Mouse (Mus musculus) heart, embryonic 16.5 days (tissue): ENCODE measurements around the gene Vmn1r24. TPM values are rescaled to one million over a fixed set of nuclear protein-coding genes. Genes with fewer than 3 reads are reported as not detected.
"Not testable (repeated sequence)": the region's sequence is repeated elsewhere in the genome, so short reads cannot be mapped to it uniquely, and the experiment has no call there.

Experiments
- ATAC-seq: fragments of 200-750 bp; cut with Nextera tagmentation; replicated peaks from 2 replicates; pipeline ENCODE4 v1.8.0; 2017; ENCODE audit warnings: moderate number of reproducible peaks; ENCODE audit not compliant: insufficient read depth, low FRiP score; ENCODE audit errors: extremely low read depth
- H3K27ac ChIP-seq: fragments of 300-500 bp; sonication (generic); 2 replicates; pipeline ENCODE4 v1.5.1; 2014; ENCODE audit warnings: mild to moderate bottlenecking, low read length, control low read depth, moderate library complexity
- H3K27me3 ChIP-seq: fragments of 300-500 bp; sonication (generic); 2 replicates; pipeline ENCODE4 v1.6.1; 2014; ENCODE audit warnings: low read length, mixed read lengths; ENCODE audit not compliant: control insufficient read depth, insufficient read depth
- H3K36me3 ChIP-seq: fragments of 300-500 bp; sonication (generic); 2 replicates; pipeline ENCODE4 v1.6.1; 2014; ENCODE audit not compliant: control insufficient read depth, insufficient read depth
- H3K4me1 ChIP-seq: fragments of 300-500 bp; sonication (generic); 2 replicates; pipeline ENCODE4 v1.6.1; 2014; ENCODE audit warnings: low read length, mixed read lengths; ENCODE audit not compliant: control insufficient read depth, insufficient read depth
- H3K4me2 ChIP-seq: fragments of 300-500 bp; sonication (generic); 2 replicates; pipeline ENCODE4 v1.6.1; 2014; ENCODE audit warnings: low read depth, mild to moderate bottlenecking, control low read depth, low read length
- H3K4me3 ChIP-seq: fragments of 300-500 bp; sonication (generic); 2 replicates; pipeline ENCODE4 v1.5.1; 2014; ENCODE audit warnings: mild to moderate bottlenecking, control low read depth, low read length
- H3K9ac ChIP-seq: fragments of 300-500 bp; sonication (generic); 2 replicates; pipeline ENCODE4 v1.6.1; 2014; ENCODE audit warnings: low read length, control low read depth
- H3K9me3 ChIP-seq: fragments of 300-500 bp; sonication (generic); replicated peaks from 2 replicates; pipeline ENCODE4 v1.6.1; 2016; ENCODE audit warnings: low read length; ENCODE audit not compliant: control insufficient read depth
- WGBS: fragments of 180-500 bp; shearing (Covaris S2); extraction: QIAGEN DNeasy Blood & Tissue Kit; methylation state at CpG from one replicate; pipeline ENCODE4 v1.1.7; 2014; 5-methylcytosine and 5-hydroxymethylcytosine counted together
- polyA plus RNA-seq: library from polyadenylated mRNA; unstranded; fragments of >200 nt; fragmentation: Nextera tagmentation; extraction: Ambion mirVana; gene quantifications from 2 replicates; pipeline ENCODE4 v1.2.1, GENCODE M21; 2015

Vmn1r24 gene
- polyA plus RNA-seq: not detected in 2 replicates

DNA sequence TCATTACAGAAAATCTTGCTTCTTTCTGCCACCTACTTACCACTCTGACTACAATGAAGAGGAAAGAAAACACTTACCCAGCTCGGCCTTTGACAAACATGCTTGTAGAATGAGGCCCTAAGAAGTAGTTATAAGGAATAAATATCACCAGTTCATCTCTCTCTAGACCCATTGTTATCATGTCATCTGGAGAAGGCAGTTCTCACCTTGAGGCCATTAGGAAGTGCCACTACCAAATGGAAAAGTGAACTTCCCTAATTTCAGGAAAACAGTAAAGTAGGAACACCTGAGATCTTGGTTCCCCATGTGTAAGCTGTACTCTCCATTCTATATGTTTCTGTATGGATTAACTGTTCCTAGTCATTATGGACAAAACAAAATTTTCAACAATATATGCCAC lies at the start of gene Vmn1r24:
Gene Vmn1r24 (minus strand): TSS at position 101 of the 400 bp plus-strand sequence.
- H3K4me3 ChIP-seq, H3K27me3 ChIP-seq, H3K9me3 ChIP-seq, H3K36me3 ChIP-seq, H3K4me1 ChIP-seq, H3K27ac ChIP-seq, H3K4me2 ChIP-seq, H3K9ac ChIP-seq, ATAC-seq: not testable (repeated sequence)
- WGBS: 73% methylated on average over 1 of the region's 1 CpGs

DNA sequence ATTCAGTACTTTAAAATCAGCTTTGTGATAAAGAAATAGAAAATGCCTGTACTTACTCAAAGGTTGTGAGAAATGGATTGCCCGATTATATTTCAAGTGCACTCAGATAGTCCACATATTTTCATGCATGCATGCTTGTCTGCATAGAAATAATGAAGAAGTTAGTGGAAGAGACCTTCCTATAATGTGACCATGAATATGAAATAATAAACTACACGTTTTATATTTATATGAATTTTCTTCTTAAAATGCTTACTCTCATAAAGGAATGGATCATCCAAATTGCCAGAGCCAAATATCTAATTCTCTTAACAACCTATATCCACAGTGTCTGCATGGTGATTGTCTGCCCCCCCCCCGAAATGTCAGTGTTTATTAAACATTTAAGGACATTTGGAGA lies 19.4 kb upstream of the Vmn1r24 start, which contains the start of gene Vmn1r25:
Gene Vmn1r25 (minus strand): TSS at position 101 of the 400 bp plus-strand sequence.
- Histone ChIP-seq H3K9me3 (no peaks in the 10 kb centered on the region), H3K4me3 (no peak within 1 kb of the TSS), H3K36me3 (no peaks in the 10 kb centered on the region), H3K4me2 (no peak within 1 kb of the TSS), H3K27me3 (no peaks in the 10 kb centered on the region), H3K4me1 (no peaks in the 10 kb centered on the region), H3K27ac (no peak within 1 kb of the TSS), H3K9ac (no peak within 1 kb of the TSS)
- 57% methylated on average over 3 of the region's 3 CpGs for WGBS
- no peak for ATAC-seq

DNA sequence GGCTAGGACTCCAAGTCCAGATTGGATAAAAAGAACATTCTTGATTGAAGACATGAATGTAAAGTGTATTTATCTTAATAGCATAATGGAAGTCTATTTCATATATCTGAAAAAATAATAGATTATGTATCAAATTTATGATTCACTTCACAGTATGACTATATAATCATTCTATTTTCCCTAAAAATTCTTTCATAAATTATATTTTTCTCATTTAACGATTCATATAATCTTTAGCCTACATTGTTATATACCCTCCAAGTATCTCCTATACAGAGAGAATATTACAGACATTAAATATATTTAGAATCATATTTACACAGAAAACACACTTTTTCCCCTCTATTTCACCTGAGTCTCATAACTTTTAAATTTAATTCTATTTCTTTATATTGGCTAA lies 34.6 kb downstream of the Vmn1r24 start, which contains the start of gene Vmn1r23:
Gene Vmn1r23 (minus strand): TSS at position 101 of the 400 bp plus-strand sequence.
- H3K36me3 ChIP-seq: no peaks in the 10 kb centered on the region
- no peak within 1 kb of the TSS for H3K9ac ChIP-seq
- H3K27ac ChIP-seq: no peak within 1 kb of the TSS
- H3K4me3 ChIP-seq: no peak within 1 kb of the TSS
- no peaks in the 10 kb centered on the region for H3K27me3 ChIP-seq
- no peak for ATAC-seq
- H3K9me3 ChIP-seq: no peaks in the 10 kb centered on the region
- H3K4me1 ChIP-seq: no peaks in the 10 kb centered on the region
- no peak within 1 kb of the TSS for H3K4me2 ChIP-seq
- 77% methylated on average over 1 of the region's 1 CpGs for WGBS

DNA sequence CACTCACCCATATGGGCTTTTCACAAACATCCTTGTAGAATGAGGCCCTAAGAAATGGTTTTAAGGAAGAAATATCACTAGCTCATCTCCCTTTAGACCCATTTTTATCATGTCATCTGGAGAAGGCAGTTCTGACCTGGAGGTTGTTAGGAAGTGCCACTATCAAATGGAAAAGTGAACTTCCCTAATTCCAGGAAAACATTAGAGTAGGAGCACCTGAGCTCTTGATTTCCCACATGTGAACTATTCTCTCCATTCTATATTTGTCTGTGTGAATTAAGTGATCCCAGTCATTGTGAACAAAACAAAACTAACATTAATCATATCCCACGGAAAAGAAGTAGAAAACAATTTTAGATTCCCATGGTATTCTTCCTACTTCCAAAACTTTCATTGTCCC lies 53.4 kb downstream of the Vmn1r24 start, which contains the start of gene Vmn1r22:
Gene Vmn1r22 (minus strand): TSS at position 101 of the 400 bp plus-strand sequence.
- no peaks in the 10 kb centered on the region for H3K36me3 ChIP-seq
- no peak within 1 kb of the TSS for H3K9ac ChIP-seq
- no peak within 1 kb of the TSS for H3K4me3 ChIP-seq
- WGBS: 72% methylated on average over 1 of the region's 1 CpGs
- no peak within 1 kb of the TSS for H3K27ac ChIP-seq
- no peaks in the 10 kb centered on the region for H3K9me3 ChIP-seq
- no peaks in the 10 kb centered on the region for H3K4me1 ChIP-seq
- H3K27me3 ChIP-seq: no peaks in the 10 kb centered on the region
- ATAC-seq: no peak
- no peak within 1 kb of the TSS for H3K4me2 ChIP-seq

Other genes with a start within 250 kb of the Vmn1r24 start
- 28.2 and 29.7 TPM in 2 replicates for gene Vopp1, start 136.3 kb downstream of the Vmn1r24 start, polyA plus RNA-seq
- gene Vmn1r21, start 111.2 kb downstream of the Vmn1r24 start, polyA plus RNA-seq: not detected in 2 replicates
- gene Vmn1r22, start 53.5 kb downstream of the Vmn1r24 start, polyA plus RNA-seq: not detected in 2 replicates
- not detected in 2 replicates for gene Vmn1r23, start 34.7 kb downstream of the Vmn1r24 start, polyA plus RNA-seq
- gene Vmn1r25, start 19.3 kb upstream of the Vmn1r24 start, polyA plus RNA-seq: not detected in 2 replicates
- not detected in 2 replicates for gene Vmn1r26, start 53.7 kb upstream of the Vmn1r24 start, polyA plus RNA-seq